Mouse (Mus musculus) liver, adult 2 months (tissue): ENCODE data around the gene Ice2.
A peak's percentile ranks its signal among the peaks of the same experiment; 100 is the strongest.

Experiments
- CTCF ChIP-seq: fragments of 200-500 bp; IDR thresholded peaks from 2 replicates; pipeline ENCODE4 v1.5.1; 2011; ENCODE audit warnings: low read depth, low read length, control low read depth
- POLR2A ChIP-seq: fragments of 200-500 bp; IDR thresholded peaks from 2 replicates; pipeline ENCODE4 v1.6.1; 2011; ENCODE audit warnings: low read length, control low read depth; ENCODE audit not compliant: insufficient read depth; ENCODE audit errors: extremely low read depth

DNA sequence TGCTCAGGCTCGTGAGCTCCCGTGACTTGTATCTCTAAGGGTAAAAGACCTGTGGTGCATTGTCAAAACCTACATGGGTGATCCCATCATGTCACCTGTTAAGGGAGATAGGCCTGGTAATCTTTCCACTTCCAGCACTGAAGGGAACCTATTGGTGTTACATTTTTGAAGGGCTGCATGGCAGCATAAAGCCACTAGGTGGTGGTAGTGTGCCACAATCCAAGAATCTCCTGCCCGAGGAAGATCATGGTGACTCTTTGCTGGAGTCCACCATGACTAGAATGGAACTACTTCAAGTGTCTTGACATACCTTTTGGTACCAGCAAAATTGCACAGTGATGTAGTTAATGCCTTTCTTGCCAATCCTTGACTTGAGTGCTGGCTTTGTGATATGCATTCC lies 39.9 kb upstream of the Ice2 start:
- TF ChIP-seq CTCF (peak; percentile 63), POLR2A (no peak)
